Mouse (Mus musculus) neural tube, embryonic 10.5 days (tissue): Measurements from ENCODE around the gene Fhod1.
"Not testable (repeated sequence)": the region's sequence is repeated elsewhere in the genome, so short reads cannot be mapped to it uniquely, and the experiment has no call there.

Experiments
- DNase-seq: peaks from one replicate; pipeline ENCODE4 v3.0.0-alpha.2; 2017; ENCODE audit warnings: low spot score; ENCODE audit errors: extremely low spot score

The Fhod1 gene

DNA sequence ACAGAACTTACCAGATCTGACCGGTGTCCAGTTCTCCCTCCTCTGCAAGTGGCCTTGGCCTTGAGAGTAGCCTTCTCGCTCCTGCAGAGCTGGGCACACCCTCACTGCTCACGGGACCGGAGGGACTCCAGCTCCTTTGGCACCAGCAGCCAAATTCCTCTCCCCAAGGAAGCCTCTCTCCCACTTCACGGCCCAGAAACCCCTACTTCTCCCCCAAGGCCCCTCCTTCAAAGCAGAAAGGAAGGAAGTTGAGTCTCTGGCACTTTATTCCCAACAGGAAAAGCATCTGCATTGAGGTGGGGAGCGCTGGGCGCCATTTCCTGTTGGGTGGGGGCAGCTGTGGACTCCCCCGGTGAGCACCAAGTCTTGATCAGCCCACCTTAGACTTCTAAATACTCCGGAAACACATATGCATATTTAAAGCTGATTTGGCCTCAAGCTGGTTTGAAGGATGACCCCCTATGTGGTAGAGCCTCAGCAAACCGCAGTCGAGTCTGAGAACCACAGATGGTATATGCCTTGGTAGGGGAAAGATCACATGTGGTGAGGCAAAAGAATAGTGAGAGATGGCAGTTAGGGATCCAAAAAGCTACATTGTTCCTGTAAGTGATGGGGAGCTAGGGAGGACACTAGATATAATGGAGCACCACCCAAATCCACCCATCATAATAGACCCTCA lies 51.7 kb downstream of the Fhod1 start, which contains the start of gene Exoc3l:
Gene Exoc3l (minus strand): TSS at position 207 of the 679 bp plus-strand sequence.
- no peak for DNase-seq

GRCm38 (mm10) chr8:105295256-105295655 lies 52.5 kb downstream of the Fhod1 start:
- no peak for DNase-seq

DNA sequence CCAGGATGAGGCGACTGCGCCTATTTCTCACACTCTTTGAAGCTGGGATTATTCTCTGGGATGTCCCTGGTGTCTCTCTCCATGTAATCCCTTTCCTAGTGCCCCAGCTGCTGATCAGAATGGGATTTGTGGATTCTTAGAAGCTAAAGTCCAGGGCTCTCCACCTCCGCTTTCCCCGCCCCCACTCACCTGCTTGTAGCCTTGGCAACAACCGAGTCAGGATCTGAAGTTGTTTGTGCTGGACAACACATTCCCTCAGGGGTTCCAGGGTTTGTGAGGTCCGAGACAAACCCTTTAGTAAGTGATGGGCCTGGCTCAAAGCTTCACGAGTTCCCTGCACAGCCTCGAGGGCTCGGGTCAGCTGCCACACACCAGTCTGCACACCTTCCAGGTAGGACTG lies 53.0 kb downstream of the Fhod1 start:
- no peak for DNase-seq

- DNase-seq, result no peak
Observed at GRCm38 (mm10) chr8:105293405-105293804, 54.3 kb downstream of the Fhod1 start.

DNA sequence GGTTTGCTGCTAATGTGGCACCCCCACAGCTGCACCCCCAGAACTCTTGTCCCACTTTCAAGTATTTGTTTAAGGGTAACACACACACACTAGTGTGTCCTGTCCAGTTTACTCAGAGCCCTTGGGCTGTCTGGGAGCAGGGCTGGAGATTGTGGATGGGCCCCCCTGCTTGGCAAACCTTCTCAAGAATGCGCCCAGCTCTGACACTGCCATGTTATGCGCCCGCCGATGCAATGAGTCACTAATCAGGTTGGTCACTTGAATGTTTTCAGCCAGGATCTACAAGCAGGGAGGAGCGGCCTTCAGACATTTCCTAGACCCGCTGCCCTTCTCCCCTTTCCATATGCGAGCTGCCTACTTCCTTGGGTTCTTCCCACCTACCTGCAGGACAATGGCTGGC lies 55.3 kb downstream of the Fhod1 start:
- no peak for DNase-seq

GRCm38 (mm10) chr8:105291802-105292201 lies 56.0 kb downstream of the Fhod1 start:
- not testable (repeated sequence) for DNase-seq

GRCm38 (mm10) chr8:105291364-105291763 lies 56.4 kb downstream of the Fhod1 start:
- not testable (repeated sequence) for DNase-seq

GRCm38 (mm10) chr8:105290554-105291314 lies 57.0 kb downstream of the Fhod1 start:
- peak; percentile 94 for DNase-seq

DNA sequence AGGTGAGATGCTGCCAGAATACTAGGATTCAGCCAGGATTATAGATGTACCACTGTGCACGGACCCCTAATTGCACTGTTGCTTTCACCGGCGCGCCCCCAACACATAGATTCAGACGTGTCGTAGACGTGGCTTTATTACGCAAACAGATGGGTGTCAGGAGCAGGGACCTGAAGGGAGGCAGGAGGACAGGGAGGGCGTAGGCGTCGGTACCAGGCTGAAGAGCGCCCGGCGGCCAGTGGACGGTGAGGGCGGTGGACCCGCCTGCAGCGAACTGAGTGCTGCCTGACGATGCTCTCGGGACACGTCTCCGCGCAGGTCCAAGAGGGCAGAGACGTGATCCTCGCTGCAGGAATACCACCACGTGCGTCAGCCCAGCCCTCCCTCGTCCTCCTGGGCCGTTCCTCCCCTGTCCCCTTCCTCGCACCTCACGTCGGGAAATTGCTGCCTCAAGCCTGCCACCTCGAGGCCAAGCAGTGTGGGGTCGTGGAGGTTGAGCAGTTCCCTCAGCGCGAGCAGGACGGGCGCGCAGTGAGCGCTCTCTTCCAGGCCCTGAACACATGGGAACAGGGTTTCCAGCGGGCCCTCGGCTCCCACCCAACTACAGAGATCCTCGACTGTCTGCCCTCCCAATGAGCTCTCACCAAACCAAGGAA lies 57.8 kb downstream of the Fhod1 start, which contains the start of gene 4931428F04Rik:
Gene 4931428F04Rik (minus strand): TSS at position 60 of the 656 bp plus-strand sequence.
- peak; percentile 62 for DNase-seq

- peak; percentile 95 for DNase-seq
Observed at GRCm38 (mm10) chr8:105288958-105289732, 58.6 kb downstream of the Fhod1 start.

DNA sequence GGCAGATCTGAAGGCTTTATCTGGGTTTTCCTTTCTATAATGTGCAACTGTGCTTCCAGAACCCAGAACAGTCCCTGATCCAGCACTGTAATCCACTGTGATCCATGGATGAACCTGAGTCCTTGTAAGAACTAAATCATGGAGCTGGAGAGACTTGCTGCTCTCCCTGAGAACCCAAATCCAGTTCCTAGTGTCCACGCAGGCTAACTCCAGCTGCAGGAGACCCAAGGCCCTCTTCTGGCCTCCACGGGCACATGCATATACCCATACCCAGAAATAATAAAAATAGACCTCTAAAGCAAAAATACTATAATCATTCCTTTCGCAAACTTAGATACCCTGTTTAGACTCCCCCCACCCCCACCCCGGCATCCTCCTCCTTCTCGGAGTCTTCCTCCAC lies 59.5 kb downstream of the Fhod1 start:
- no peak for DNase-seq

GRCm38 (mm10) chr8:105286907-105287306 lies 60.8 kb downstream of the Fhod1 start:
- DNase-seq, result no peak

DNA sequence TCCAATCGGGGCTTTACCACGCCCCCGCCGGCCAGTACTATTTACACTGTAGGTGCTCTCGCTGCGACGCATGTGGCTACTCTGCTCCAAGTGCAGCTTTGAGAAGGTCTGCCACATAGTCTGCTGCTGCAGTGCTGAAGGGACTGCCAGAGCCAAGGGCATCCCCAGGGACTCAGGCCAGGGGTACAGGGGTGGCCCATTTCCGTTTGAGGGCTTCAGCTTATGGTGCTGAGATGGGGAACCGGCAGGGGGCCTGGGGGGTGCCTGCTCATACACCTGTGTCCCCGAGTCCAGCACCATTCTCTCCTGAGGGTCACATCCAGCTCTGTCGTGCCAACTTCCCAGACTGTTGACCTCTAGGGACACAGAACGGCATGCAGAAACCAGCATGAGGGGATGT lies 62.2 kb downstream of the Fhod1 start:
- no peak for DNase-seq

- no peak for DNase-seq
Observed at GRCm38 (mm10) chr8:105283074-105283473, 64.7 kb downstream of the Fhod1 start.

DNA sequence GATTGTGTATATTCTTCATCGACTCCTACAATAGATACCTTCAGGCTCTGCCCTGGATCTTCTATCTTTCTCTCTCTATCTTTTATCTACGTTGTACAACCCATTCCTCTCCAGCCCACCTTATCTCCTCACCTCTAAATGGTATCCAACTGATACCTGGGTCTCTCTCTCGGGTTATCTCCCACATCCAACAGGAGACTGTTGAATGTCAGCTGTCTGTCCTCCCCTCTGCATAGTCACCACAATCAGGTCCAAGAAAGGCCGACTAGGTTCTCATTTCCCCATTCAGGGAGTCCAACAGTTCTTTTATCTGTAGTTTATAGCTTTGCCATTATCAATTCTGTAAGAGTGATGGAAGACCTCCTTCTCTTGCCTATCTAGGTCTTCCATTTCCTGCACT lies 65.5 kb downstream of the Fhod1 start:
- DNase-seq, result no peak

DNA sequence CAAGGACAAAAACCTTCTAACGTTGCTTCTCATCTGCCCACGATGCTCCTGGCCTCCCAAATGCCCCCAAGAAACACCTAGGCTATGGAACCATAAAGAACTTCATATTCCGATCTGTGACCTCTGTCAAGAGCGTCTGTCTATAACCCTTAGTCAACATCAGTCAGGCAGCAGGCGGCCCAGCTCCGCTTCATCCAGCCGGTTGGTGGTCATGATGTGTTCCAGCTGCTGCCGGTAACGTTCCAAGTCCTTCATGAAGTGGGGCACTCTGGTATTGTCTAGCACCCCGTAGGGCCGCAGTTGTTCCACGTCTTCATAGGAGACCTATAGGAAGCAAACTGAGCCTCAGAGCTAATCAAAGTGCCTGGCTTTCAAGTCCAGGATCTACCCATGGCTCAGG lies 65.9 kb downstream of the Fhod1 start:
- DNase-seq, result no peak

GRCm38 (mm10) chr8:105280567-105280966 lies 67.2 kb downstream of the Fhod1 start:
- DNase-seq, result no peak
